Comparison of ENCODE assay signal across 7 mouse cellular contexts in the genomic region with DNA sequence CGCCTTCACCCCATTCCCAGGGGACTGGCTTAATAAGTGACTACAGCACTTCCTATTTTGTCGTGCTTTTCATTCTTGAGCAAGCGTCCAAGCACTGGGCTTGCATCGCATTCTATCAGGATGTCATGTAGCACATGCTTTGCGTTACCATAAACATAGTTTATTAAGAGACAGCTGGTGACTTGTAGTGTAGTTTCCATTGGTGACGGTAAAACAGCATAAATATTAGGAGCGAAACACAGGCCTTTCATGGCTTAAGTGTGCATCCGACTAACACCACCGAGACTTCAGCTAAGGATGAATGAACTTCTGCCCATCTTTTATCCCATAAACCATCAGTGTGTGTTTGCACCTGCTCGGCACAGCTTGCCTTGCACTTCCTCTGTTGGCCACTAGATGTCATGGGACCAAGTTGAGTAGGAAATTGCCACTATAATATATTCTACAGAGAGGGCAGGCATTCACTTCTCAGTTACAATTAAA. TPM values are rescaled to one million over a fixed set of nuclear protein-coding genes. Genes with fewer than 3 reads are reported as not detected.
DNase-seq lines count a peak whose midpoint lies in the region; ATAC-seq and TF ChIP-seq lines count a peak whose summit lies in the region.

No protein-coding gene starts in this region.

- no peak for ATAC-seq in heart, postnatal 0 days (ENCODE audit: insufficient read depth, low read depth)

- no peak overlapping the region for H3K4me3 ChIP-seq in ES-Bruce4 (ENCODE audit: low read depth, low read length)
- no peak overlapping the region for H3K4me3 ChIP-seq in heart, postnatal 0 days (ENCODE audit: low read depth, low read length)

- 38% methylated on average over 10 of the region's 10 CpGs for WGBS in heart, postnatal 0 days

- no peaks in the 10 kb centered on the region for H3K9me3 ChIP-seq in ES-Bruce4 (replicated peaks; ENCODE audit: control insufficient read depth, insufficient read depth, low read length, poor library complexity, severe bottlenecking)
- no peaks in the 10 kb centered on the region for H3K9me3 ChIP-seq in heart, postnatal 0 days (replicated peaks; ENCODE audit: control insufficient read depth, low read length)

- DNase-seq in adipocyte (ENCODE audit: low spot score) = peak; percentile 59
- DNase-seq in embryo, embryonic 10 days (ENCODE audit: low spot score) = peak; percentile 81
- no peak for DNase-seq in heart, postnatal 0 days (ENCODE audit: low spot score)
- DNase-seq in layer of hippocampus, adult 18-20 months (ENCODE audit: low spot score in 2 of 2) = peak; percentile 31 to 85
- peak; percentile 77 for DNase-seq in lung, postnatal 10 days
- peak; percentile 86 to 87 for DNase-seq in right cerebral cortex, adult 2 months (ENCODE audit: low spot score in 2 of 2)

- no peak overlapping the region for H3K27ac ChIP-seq in ES-Bruce4 (ENCODE audit: insufficient read depth, low read length)
- H3K27ac ChIP-seq in heart, postnatal 0 days (ENCODE audit: low read depth) = no peak overlapping the region

- H3K36me3 ChIP-seq in ES-Bruce4 (ENCODE audit: control insufficient read depth, insufficient read depth, low read length, poor library complexity, severe bottlenecking) = no peaks in the 10 kb centered on the region
- H3K36me3 ChIP-seq in heart, postnatal 0 days (replicated peaks; ENCODE audit: control insufficient read depth, insufficient read depth, low read length) = no peaks in the 10 kb centered on the region

- H3K27me3 ChIP-seq in ES-Bruce4 (ENCODE audit: control insufficient read depth, insufficient read depth, low read length, poor library complexity, severe bottlenecking) = no peaks in the 10 kb centered on the region
- no peaks in the 10 kb centered on the region for H3K27me3 ChIP-seq in heart, postnatal 0 days (ENCODE audit: control insufficient read depth, insufficient read depth, low read length)

- H3K4me1 ChIP-seq in ES-Bruce4 (ENCODE audit: control insufficient read depth, insufficient read depth, low read length) = no peaks in the 10 kb centered on the region
- H3K4me1 ChIP-seq in heart, postnatal 0 days (ENCODE audit: control insufficient read depth, insufficient read depth) = peaks cover 10% of the 10 kb centered on the region

- no peak for TF ChIP-seq POLR2A in ES-Bruce4 (IDR thresholded peaks at IDR 0.05; ENCODE audit: insufficient read depth, low read length)

- no peak for TF ChIP-seq EP300 in ES-Bruce4 (IDR thresholded peaks at IDR 0.05; ENCODE audit: insufficient read depth, low read depth, low read length)
- no peak for TF ChIP-seq EP300 in heart, postnatal 0 days (IDR thresholded peaks at IDR 0.05; ENCODE audit: low read depth)

- peak; percentile 72 for TF ChIP-seq CTCF in ES-Bruce4 (IDR thresholded peaks at IDR 0.05; ENCODE audit: low read depth, low read length)
- peak; percentile 91 for TF ChIP-seq CTCF in heart, postnatal 0 days (IDR thresholded peaks at IDR 0.05; ENCODE audit: low read depth)

- H3K9ac ChIP-seq in ES-Bruce4 (ENCODE audit: low read depth, poor library complexity, severe bottlenecking) = no peak overlapping the region
- no peak overlapping the region for H3K9ac ChIP-seq in heart, postnatal 0 days (replicated peaks; ENCODE audit: low read depth, low read length)

- H3K4me2 ChIP-seq in heart, postnatal 0 days (ENCODE audit: low read depth, low read length) = no peak overlapping the region

RNA-seq across cellular contexts. Expression of gene Aldh1a3, which starts 7.2 kb away (rescaled TPM):
- 1.6 and 2.0 TPM in 2 replicates for polyA plus RNA-seq in ES-Bruce4 (2011; ENCODE audit: insufficient read depth, insufficient read length, low read depth, missing spikeins)
- 2.2 TPM in 1 of 2 replicates, not detected in the other for total RNA-seq in heart, postnatal 0 days (2014; rRNA removed; ENCODE audit: low replicate concordance)
- 1.2 and 1.4 TPM in 2 replicates for polyA plus RNA-seq in heart, postnatal 0 days (2015; fragmentation: Nextera tagmentation; extraction: Ambion mirVana)
- total RNA-seq in layer of hippocampus, adult 18-20 months (2021) = 1 to 10 TPM; 1.3 to 1.4 TPM

RNA-seq across cellular contexts. Expression of gene Lrrk1, which starts 46.3 kb away (rescaled TPM):
- polyA plus RNA-seq in ES-Bruce4 (2011; ENCODE audit: insufficient read depth, insufficient read length, low read depth, missing spikeins) = 6.4 and 9.2 TPM in 2 replicates
- 10.3 and 10.7 TPM in 2 replicates for total RNA-seq in heart, postnatal 0 days (2014; rRNA removed; ENCODE audit: low replicate concordance)
- 4.0 and 4.1 TPM in 2 replicates for polyA plus RNA-seq in heart, postnatal 0 days (2015; fragmentation: Nextera tagmentation; extraction: Ambion mirVana)
- total RNA-seq in layer of hippocampus, adult 18-20 months (2021) = 1 to 10 TPM; 1.9 to 2.7 TPM
